8 mouse cellular contexts compared by ENCODE assay signal in genomic region chr12:4038061-4039041, GRCm38 (mm10). TPM values are rescaled to one million over a fixed set of nuclear protein-coding genes. Genes with fewer than 3 reads are reported as not detected.
DNase-seq lines count a peak whose midpoint lies in the region; ATAC-seq and TF ChIP-seq lines count a peak whose summit lies in the region.

TSS of gene Efr3b (minus strand) at chr12:4038915.

- peak within 1 kb of the TSS; percentile 46; the same call in 1 of the 2 replicates for H3K27ac ChIP-seq in embryonic facial prominence, embryonic 12.5 days
- peak within 1 kb of the TSS; percentile 85 for H3K27ac ChIP-seq in heart, adult 2 months
- peak within 1 kb of the TSS; percentile 92 for H3K27ac ChIP-seq in midbrain, embryonic 10.5 days (replicated peaks)

- peaks cover 9% of the 10 kb centered on the region for H3K4me1 ChIP-seq in embryonic facial prominence, embryonic 12.5 days
- peaks cover 6% of the 10 kb centered on the region for H3K4me1 ChIP-seq in heart, adult 2 months (ENCODE audit: control insufficient read depth, insufficient read depth, low read length)
- peaks cover 27% of the 10 kb centered on the region for H3K4me1 ChIP-seq in midbrain, embryonic 10.5 days

- H3K36me3 ChIP-seq in embryonic facial prominence, embryonic 12.5 days: no peaks in the 10 kb centered on the region
- no peaks in the 10 kb centered on the region for H3K36me3 ChIP-seq in heart, adult 2 months (ENCODE audit: control insufficient read depth, insufficient read depth, low read length)
- H3K36me3 ChIP-seq in midbrain, embryonic 10.5 days: no peaks in the 10 kb centered on the region

- peak within 1 kb of the TSS; percentile 88 for H3K4me2 ChIP-seq in embryonic facial prominence, embryonic 12.5 days (replicated peaks)

- TF ChIP-seq CTCF in heart, adult 2 months (IDR thresholded peaks at IDR 0.05): peak; percentile 53

- no peaks in the 10 kb centered on the region for H3K79me2 ChIP-seq in heart, adult 2 months (replicated peaks; ENCODE audit: control insufficient read depth, insufficient read depth, low read length)

- H3K4me3 ChIP-seq in embryonic facial prominence, embryonic 12.5 days: peak within 1 kb of the TSS; percentile 78
- peak within 1 kb of the TSS; percentile 71 for H3K4me3 ChIP-seq in heart, adult 2 months
- peak within 1 kb of the TSS; percentile 87 for H3K4me3 ChIP-seq in midbrain, embryonic 10.5 days

- H3K9ac ChIP-seq in embryonic facial prominence, embryonic 12.5 days: peak within 1 kb of the TSS; percentile 82
- H3K9ac ChIP-seq in heart, adult 2 months (ENCODE audit: low read depth, low read length): peak within 1 kb of the TSS; percentile 74

- DNase-seq in adrenal gland, postnatal 36 days: peak; percentile 89 to 92
- DNase-seq in heart, adult 2 months: peak; percentile 87 to 90
- DNase-seq in kidney, adult 18-20 months: peak; percentile 81
- DNase-seq in left cerebral cortex, postnatal 4 days: peak; percentile 86
- peak; percentile 86 for DNase-seq in midbrain, embryonic 10.5 days (ENCODE audit: low spot score)
- DNase-seq in skeletal muscle tissue, adult 2 months (ENCODE audit: low read depth, low spot score): peak; percentile 45
- no peak for DNase-seq in adipocyte (ENCODE audit: low spot score)

- 0 out of 2 replicates have a peak, but pooled peaks cover 5% of the 10 kb centered on the region for H3K9me3 ChIP-seq in embryonic facial prominence, embryonic 12.5 days
- no peaks in the 10 kb centered on the region for H3K9me3 ChIP-seq in midbrain, embryonic 10.5 days (replicated peaks)

- intact Hi-C loops in heart, adult 2 months (cut with DNase I): loop anchor here (2.0 kb wide), 3 partner anchors 32 to 54 kb away; no protein-coding TSS in a partner anchor
- intact Hi-C loops in left cerebral cortex, postnatal 4 days (cut with DNase I): no loop called here

- no peak for TF ChIP-seq EP300 in heart, adult 2 months (IDR thresholded peaks at IDR 0.05; ENCODE audit: insufficient read depth, low read depth, low read length)

- peak; percentile 93 for ATAC-seq in embryonic facial prominence, embryonic 12.5 days (ENCODE audit: insufficient number of reproducible peaks, insufficient read depth, low FRiP score, low TSS enrichment)

- under 1% methylated on average over 66 of the region's 78 CpGs for WGBS in embryonic facial prominence, embryonic 12.5 days
- under 1% methylated on average over 72 of the region's 78 CpGs for WGBS in heart, adult 2 months
- under 1% methylated on average over 77 of the region's 78 CpGs for whole genome bisulfite sequencing in midbrain, embryonic 10.5 days

- peaks cover 15% of the 10 kb centered on the region; the same call in 1 of the 2 replicates for H3K27me3 ChIP-seq in embryonic facial prominence, embryonic 12.5 days
- no peaks in the 10 kb centered on the region for H3K27me3 ChIP-seq in heart, adult 2 months (ENCODE audit: control insufficient read depth, insufficient read depth, low read length)
- peaks cover 51% of the 10 kb centered on the region for H3K27me3 ChIP-seq in midbrain, embryonic 10.5 days (ENCODE audit: low read depth, poor library complexity, severe bottlenecking)

- TF ChIP-seq POLR2A in heart, adult 2 months (IDR thresholded peaks at IDR 0.05; ENCODE audit: insufficient read depth, low read depth, low read length): no peak

RNA-seq across cellular contexts. Expression of gene Efr3b, which starts in this region (rescaled TPM):
- total RNA-seq in adrenal gland, postnatal 36 days (2021): 1 to 10 TPM; 1.9 to 5.1 TPM
- 10.3 and 11.9 TPM in 2 replicates for polyA plus RNA-seq in embryonic facial prominence, embryonic 12.5 days (2016; fragmentation: Nextera tagmentation; extraction: Ambion mirVana)
- total RNA-seq in heart, adult 2 months (2021): 1 to 10 TPM; 5.3 to 6.4 TPM
- polyA plus RNA-seq in heart, adult 2 months (2012; rRNA removed): 9.9 and 11.1 TPM in 2 replicates
- total RNA-seq in left cerebral cortex, postnatal 4 days (2021): 100 to 1,000 TPM in 1 of 2 experiments, 10 to 100 TPM in 1; 100.0 to 102 TPM
- 8.4 and 13.4 TPM in 2 replicates for polyA plus RNA-seq in midbrain, embryonic 10.5 days (2016; fragmentation: Nextera tagmentation; extraction: Ambion mirVana)

Comparison
In these comparisons a context has a peak if more than half of its experiments do, and no peak if none do; other contexts are left out.
1. RNA of gene Efr3b (total RNA-seq): 100.0 to 102 TPM in left cerebral cortex, postnatal 4 days; 5.3 to 6.4 TPM in heart, adult 2 months and 1.9 to 5.1 TPM in adrenal gland, postnatal 36 days; every median in the first group is over 10 times any median in the second.
2. Peak in every context shown above with its lines, with median percentiles within 50 percentile points of each other: H3K27ac ChIP-seq and H3K4me3 ChIP-seq.